Mouse (Mus musculus) cerebellum, adult 2 months (tissue): ENCODE data around the gene Ctdnep1.

Source experiments
- CTCF ChIP-seq: fragments of 200-500 bp; IDR thresholded peaks from 2 replicates; pipeline ENCODE4 v1.5.1; 2011; ENCODE audit warnings: low read depth, mild to moderate bottlenecking, control low read depth, low read length, moderate library complexity, borderline replicate concordance; ENCODE audit not compliant: insufficient read depth
- POLR2A ChIP-seq: fragments of 200-500 bp; IDR thresholded peaks from 2 replicates; pipeline ENCODE4 v1.6.1; 2011; ENCODE audit warnings: low read length, control low read depth, borderline replicate concordance; ENCODE audit not compliant: insufficient read depth

DNA sequence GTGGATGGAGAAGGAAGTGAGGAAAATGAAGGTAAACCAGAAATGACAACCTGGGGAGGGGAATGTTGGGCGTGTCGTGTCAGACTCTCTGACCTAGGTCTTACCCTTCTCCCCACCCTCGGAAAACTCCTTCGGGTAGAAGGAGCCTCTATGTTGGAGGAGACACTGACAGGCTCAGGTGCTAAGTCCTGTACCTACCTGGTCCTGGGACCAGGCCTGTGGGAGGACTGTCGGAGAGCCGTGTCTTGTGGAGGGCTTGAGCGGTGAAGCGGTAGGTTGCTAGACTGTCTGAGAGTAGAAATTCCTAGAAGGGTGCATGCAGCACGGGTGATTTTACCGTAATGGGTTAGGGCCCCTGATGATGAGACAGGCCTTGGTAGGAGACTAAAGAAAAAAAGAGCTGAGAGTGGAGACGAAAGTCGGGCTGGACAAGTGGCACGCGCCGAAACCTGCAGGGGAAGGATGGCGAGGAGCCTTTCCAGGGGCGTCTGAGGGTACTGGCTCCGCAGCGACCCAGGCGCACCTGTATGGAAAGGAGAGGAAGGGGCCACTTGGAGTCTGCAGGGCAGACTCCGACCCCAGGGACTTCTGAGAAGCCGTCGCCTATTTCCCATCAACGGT, 16.2 kb upstream of the Ctdnep1 start, which contains the start of gene Cldn7:
- TF ChIP-seq CTCF (no peak), POLR2A (no peak)
